Mouse (Mus musculus) cerebral cortex, adult 2 months (tissue): ENCODE results near the gene Siglecf.

Experiments used
- WGBS: fragments of 180-500 bp; shearing (Covaris S2); methylation state at CpG from one replicate; pipeline ENCODE4 v1.1.7; 2018; 5-methylcytosine and 5-hydroxymethylcytosine counted together

The Siglecf gene

GRCm38 (mm10) chr7:43362021-43362420, 10.9 kb downstream of the Siglecf start:
- 64% methylated on average over 4 of the region's 4 CpGs for WGBS

DNA sequence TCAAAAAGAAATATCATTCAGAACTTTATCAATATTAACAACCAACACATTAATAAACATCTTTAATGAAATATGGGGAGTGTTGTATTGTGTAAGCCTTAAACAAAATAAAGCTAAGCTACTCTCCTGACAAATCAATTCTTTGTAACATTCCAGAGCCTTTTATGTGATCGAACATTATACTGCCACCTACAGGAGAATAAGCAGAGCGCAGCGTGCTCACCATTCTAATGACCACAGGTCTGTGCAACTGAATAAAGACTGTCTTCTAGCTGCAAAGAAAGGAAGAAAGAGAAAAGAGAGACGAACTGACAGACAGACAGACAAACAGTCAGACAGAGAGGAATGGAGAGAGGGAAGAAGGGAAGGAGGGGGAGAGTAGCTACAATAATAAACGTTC, 27.1 kb downstream of the Siglecf start:
- 12% methylated on average over 5 of the region's 5 CpGs for WGBS

DNA sequence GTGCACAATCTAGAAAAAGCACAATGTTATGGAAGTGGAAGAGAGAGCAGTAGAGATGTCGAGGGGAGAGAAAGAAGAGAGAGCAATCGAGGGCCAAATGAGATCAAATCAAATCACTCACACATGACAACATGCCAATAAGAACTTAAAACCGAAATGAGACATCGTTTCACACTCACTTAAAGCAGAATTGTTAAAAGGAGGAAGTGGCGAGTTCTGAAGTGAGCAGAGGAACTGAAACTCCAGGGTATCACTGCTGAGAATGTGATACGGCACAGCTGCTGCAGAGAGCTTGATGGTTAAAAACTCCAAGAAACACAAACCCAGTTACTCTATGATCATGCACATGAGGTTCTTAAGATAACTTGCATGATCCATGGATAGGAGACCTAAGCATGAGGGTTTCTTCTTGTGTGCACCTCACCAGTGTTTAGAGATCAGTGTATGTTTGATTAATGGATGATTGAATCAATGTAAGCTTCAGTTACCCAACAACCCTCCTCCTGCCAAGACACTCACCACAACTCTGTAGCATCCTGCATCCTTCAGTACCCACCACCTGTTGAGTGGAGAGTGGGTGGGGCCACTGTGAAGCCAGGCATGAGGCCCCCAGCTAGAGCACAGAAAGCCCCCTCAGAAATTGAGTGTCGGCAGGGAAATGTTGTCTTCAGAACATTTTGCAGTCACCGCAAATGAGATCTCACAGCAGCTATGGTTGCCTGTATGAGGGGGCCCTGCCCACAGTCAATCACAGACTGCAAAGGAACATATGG, 41.4 kb downstream of the Siglecf start:
- 77% methylated on average over 8 of the region's 8 CpGs for WGBS

DNA sequence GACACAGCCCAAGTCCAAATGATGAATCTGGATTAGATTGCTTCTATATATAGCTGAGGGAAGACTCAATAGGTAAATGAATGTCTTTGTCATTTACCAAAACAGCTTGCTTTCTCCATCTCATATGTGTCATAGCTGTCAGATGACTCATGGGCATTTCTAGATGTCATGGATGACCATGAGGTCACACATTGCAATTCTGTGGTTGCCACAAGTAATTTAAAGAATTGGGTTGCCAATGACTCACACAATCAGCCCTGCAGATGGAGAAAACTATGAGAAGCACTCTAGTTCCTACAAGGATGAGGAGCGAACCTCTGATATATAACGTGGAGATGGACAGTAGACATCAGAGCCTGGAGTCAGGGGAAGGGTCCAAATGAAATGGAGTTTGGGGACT, 48.4 kb downstream of the Siglecf start:
- 90% methylated on average over 2 of the region's 2 CpGs for WGBS

DNA sequence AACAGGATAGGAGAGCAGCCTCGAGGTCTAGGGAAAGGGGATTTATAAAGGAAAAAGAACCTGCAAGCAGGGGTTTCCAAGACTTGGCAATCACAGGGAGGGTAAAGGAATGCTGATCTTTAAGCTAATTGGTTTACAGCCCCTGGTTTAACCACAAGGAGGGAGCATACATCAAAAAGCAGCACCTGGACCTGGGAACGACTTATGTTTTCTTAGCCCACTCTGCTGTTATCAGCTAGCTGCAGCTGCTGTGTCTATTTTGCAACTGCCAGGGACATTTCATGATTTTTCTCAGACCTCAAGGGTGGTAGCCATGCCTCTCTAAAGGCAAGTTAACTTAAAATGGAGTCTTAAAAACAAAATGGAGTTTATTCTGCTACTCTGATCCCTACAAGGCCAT, 51.6 kb downstream of the Siglecf start:
- 54% methylated on average over 2 of the region's 2 CpGs for WGBS

- WGBS, result 84% methylated on average over 3 of the region's 3 CpGs
Observed at GRCm38 (mm10) chr7:43407573-43407972, 56.4 kb downstream of the Siglecf start.

GRCm38 (mm10) chr7:43408131-43408553, 57.0 kb downstream of the Siglecf start, which contains the start of gene Siglecg:
Gene Siglecg, plus strand, starts transcription at chr7:43408204.
- WGBS, result 80% methylated on average over 4 of the region's 4 CpGs

DNA sequence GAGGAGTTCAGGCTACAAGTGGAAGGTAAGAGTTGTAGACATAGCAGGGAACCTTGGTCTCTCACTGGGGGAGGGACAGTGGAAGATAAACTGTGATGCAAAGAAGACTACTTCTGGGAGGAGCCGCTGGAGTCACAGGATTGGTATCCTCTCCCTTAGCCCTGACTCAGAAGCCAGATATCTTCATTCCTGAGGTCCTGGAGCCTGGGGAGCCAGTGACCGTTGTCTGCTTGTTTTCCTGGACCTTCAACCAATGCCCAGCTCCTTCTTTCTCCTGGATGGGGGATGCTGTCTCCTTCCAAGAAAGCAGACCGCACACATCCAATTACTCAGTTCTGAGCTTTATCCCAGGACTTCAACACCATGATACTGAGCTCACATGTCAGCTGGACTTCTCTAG, 57.9 kb downstream of the Siglecf start:
- WGBS, result 89% methylated on average over 3 of the region's 3 CpGs
